Mouse (Mus musculus): ENCODE data around the gene Tpbgl.

The Tpbgl gene

GRCm38 (mm10) chr7:99642078-99642477, 15.2 kb upstream of the Tpbgl start:
- no peak for DNase-seq (ENCODE audit: low read depth, low spot score)

- DNase-seq (ENCODE audit: low read depth, low spot score): no peak
Measured at GRCm38 (mm10) chr7:99641245-99641644, 14.3 kb upstream of the Tpbgl start.

DNA sequence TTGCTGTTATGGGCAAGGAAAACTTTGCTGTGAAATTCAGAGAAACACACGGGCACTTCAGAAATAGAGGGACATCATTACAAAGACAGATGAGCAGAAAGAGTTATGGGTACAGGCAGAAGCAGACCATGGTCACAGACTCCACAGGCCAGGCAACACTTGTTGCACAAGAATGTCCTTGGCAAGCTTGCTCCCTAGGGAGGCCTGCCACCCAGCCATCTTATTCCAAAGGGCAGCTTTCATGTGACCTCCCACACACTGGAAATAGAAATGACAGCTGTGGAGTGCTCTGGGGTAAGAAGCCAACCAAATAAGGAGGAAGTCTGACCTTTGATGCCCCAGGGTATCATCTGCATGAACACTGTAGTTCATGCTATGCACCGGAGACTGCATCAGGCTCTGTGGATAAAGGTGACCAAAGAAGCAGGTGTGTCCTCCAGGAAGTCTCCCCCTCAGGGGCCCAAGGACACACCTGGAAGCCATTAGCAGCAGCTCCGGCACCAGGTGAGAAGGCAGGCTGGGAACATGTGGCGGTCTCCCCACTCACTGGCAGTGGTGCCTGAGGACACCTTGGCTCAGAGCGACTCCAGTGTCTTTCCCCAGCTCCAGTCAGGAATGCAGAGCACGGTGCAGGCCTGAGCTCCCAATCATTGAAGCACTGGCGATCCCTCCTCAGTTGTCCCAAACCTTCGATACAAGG, 7.2 kb upstream of the Tpbgl start:
- no peak for DNase-seq (ENCODE audit: low read depth, low spot score)

DNA sequence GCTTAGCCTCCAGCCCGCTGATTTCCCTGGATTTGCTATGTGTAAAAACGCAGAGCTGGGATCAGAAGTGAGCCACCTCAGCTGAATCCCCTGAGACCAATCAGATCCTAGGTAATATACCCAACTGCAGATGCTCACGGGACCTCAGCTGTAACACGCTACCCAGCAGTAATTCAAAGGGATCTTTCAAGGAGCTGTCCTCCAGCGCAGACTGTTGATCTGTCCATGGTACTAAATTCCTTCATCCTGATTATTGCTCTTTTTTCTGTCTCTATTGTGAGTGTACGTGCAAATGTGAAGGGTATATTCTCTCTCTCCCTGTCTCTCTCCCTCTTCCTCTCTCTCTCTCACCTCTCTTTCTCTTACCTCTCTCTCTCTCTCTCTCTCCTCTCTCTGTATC, 5.4 kb upstream of the Tpbgl start:
- no peak for DNase-seq (ENCODE audit: low read depth, low spot score)

GRCm38 (mm10) chr7:99627366-99627765, 463 bp upstream of the Tpbgl start:
- DNase-seq (ENCODE audit: low read depth, low spot score): no peak

DNA sequence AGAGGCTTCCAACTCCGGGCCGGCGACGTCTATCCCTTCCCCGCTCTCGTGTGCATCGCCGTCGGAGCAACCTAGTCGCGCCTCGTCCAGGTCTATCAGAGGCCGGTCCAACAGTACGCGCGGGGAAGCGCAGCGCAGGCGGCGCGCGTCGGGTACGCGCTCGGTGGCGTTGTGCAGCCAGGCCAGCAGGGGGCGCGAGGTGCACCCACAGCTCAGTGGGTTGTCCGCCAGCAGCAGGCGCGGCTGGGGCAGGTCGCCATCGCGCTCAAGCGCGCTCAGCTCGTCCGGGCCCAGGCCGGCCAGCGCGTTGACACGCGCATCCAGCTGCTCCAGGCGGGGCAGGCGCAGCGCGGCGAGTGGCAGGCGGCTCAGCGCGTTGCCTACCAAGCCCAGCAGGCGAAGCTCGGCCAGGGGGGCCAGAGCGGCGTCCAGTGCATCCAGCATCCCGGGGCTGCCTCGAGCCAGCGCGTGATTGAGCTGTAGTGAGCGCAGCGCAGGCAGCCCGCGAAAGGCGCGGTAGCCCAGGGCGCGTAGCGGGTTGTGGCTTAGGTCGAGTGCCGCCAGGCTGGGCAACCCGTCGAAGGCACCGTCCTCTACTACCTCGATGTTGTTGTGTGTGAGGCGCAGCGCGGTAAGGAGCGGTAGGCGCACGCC, 1.1 kb downstream of the Tpbgl start:
- DNase-seq (ENCODE audit: low read depth, low spot score): peak; percentile 77

- peak; percentile 31 for DNase-seq (ENCODE audit: low read depth, low spot score)
Measured at GRCm38 (mm10) chr7:99618860-99619259, 8.0 kb downstream of the Tpbgl start.

DNA sequence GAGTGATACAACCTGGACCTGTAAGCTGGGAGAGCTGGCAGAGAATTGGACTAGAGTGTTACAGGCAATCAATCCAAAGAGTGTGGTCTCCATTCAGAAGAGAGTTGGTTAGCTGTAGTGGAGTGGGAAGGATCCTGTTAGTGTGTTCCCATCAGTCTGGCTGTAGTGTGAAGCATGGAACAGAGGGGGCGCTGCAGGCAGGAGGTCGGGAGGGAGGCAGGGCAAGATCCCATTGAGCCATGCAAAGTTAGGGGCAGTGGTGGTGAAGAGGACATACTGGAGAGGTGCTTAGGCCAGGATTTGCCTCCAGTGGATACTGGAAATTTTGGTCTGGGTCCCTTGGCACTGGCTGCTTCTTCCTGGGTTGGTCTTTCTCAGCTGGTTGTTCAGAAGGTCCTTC, 8.6 kb downstream of the Tpbgl start:
- DNase-seq (ENCODE audit: low read depth, low spot score): no peak

- no peak for DNase-seq (ENCODE audit: low read depth, low spot score)
Measured at GRCm38 (mm10) chr7:99607632-99608031, 19.3 kb downstream of the Tpbgl start.

DNA sequence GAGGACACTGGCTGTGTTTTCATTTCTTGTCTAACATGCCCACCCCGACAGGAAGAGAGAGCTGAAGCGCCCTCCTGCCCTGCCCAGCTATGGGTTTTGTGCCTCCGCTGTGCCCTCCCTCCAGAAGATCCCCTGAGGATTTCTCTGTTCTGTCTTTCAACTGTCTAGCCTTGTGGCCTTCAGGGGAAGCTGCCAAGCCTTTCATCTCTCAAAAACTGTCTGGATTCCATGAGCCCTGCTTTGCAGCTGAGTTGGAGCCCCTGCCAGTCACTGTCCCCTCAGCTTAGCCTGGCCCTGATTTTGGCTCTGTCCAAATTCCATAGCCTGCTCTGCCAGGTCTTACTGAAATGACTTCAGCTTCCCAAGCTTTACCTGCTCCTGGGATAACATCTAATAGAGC, 20.1 kb downstream of the Tpbgl start:
- no peak for DNase-seq (ENCODE audit: low read depth, low spot score)

- DNase-seq (ENCODE audit: low read depth, low spot score): no peak
Measured at GRCm38 (mm10) chr7:99606303-99606702, 20.6 kb downstream of the Tpbgl start.

DNA sequence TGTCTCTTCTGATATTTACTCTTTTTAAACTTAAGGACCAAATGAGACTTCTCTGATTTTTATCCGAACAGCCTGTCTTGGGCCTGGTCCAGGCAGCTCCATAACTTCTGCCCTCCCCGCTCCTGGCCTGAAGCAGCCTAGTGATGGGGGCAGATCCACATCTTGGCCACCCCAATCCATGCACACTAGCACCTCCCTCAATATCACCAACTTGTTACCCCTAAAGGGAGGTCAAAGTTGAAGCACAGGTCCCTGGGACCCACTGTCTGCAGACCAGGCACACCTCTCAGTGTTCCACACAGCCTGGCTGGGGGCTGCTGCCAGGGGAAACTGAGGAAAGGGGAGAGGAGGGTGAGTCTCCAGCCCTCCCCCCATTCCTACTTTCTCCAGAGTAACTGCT, 21.8 kb downstream of the Tpbgl start:
- no peak for DNase-seq (ENCODE audit: low read depth, low spot score)

- DNase-seq (ENCODE audit: low read depth, low spot score): no peak
Measured at GRCm38 (mm10) chr7:99603875-99604662, 22.8 kb downstream of the Tpbgl start.

GRCm38 (mm10) chr7:99598722-99599121, 28.2 kb downstream of the Tpbgl start:
- DNase-seq (ENCODE audit: low read depth, low spot score): no peak

DNA sequence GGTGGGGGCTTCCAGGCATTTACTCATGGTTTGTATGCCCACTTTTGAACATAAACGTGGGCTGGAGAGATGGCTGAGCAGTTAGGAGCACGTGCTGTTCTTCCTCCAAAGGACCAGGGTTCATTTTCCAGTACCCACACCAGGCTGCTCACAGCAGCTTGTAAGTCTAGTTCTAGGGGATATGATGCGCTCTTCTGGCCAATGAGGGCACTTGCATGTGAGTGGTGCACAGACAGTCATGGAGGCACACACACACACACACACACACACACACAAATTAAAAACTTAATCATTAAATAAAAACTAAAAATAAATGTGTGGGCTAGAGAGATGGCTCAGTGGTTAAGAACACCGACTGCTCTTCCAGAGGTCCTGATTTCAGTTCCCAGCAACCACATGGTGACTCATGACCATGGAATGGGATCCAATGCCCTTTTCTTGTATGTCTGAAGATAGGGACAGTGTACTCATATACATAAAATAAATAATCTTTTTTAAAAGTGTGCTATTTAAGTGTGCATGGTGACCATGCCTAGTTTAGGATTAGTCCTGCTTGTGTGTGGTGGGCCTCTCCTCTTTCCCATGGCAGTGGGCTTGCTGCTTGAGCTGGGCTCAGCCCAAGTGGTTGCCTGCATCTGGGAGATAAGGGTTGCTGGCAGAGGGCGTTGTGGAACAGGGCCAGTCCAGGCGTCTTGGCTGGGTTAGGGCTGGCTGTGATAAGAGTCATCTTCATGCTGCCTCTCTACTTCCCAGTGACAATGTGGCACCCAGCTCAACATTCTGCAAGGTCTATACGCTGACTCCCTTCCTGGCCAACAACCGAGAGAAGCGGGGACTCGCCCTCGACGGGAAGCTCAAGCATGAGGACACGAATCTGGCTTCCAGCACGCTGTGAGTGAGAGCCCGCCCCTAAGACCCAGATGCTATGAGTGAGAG, 32.8 kb downstream of the Tpbgl start:
- DNase-seq (ENCODE audit: low read depth, low spot score): no peak

- no peak for DNase-seq (ENCODE audit: low read depth, low spot score)
Measured at GRCm38 (mm10) chr7:99592669-99593068, 34.2 kb downstream of the Tpbgl start.

GRCm38 (mm10) chr7:99590646-99591045, 36.3 kb downstream of the Tpbgl start:
- DNase-seq (ENCODE audit: low read depth, low spot score): no peak

GRCm38 (mm10) chr7:99590064-99590463, 36.8 kb downstream of the Tpbgl start:
- peak; percentile 67 for DNase-seq (ENCODE audit: low read depth, low spot score)

DNA sequence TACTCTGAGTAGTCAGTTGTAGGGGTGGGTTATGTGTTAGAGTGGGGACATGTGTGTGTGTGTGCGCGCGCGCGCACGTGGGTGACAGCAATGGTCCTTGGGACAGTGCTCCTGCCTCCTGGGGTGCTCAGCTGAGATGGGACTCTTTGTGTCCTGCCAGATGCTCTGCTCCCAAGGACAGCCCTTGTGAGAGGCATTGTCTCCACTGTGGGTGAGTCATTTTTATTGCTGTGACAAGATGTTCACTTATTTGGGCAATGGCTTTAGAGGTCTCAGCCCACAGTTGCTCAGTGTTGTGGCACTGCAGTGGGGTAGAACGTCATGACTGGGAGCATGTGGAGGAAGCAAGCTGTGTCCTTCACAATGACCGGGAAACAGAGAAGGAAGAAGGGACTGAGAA, 40.9 kb downstream of the Tpbgl start:
- DNase-seq (ENCODE audit: low read depth, low spot score): no peak

GRCm38 (mm10) chr7:99583625-99584024, 43.3 kb downstream of the Tpbgl start:
- no peak for DNase-seq (ENCODE audit: low read depth, low spot score)

GRCm38 (mm10) chr7:99582867-99583266, 44.0 kb downstream of the Tpbgl start:
- no peak for DNase-seq (ENCODE audit: low read depth, low spot score)

GRCm38 (mm10) chr7:99582306-99582705, 44.6 kb downstream of the Tpbgl start:
- DNase-seq (ENCODE audit: low read depth, low spot score): no peak

Data from CD4-positive helper T cell, adult 2 months (primary cell).